8 mouse cellular contexts compared by ENCODE assay signal in genomic region chr1:172217148-172217547, GRCm38 (mm10). TPM values are rescaled to one million over a fixed set of nuclear protein-coding genes. Genes with fewer than 3 reads are reported as not detected.
DNase-seq lines count a peak whose midpoint lies in the region; ATAC-seq and TF ChIP-seq lines count a peak whose summit lies in the region.

No protein-coding gene starts in this region.

- peak overlapping the region; percentile 33 for H3K4me2 ChIP-seq in forebrain, postnatal 0 days (ENCODE audit: low read depth)
- H3K4me2 ChIP-seq in lung, embryonic 16.5 days (ENCODE audit: low read depth, low read length) = peak overlapping the region; percentile 43

- peak; percentile 95 for TF ChIP-seq CTCF in forebrain, postnatal 0 days (IDR thresholded peaks at IDR 0.05; ENCODE audit: low read depth)
- peak; percentile 93 for TF ChIP-seq CTCF in thymus, adult 2 months (IDR thresholded peaks at IDR 0.05; ENCODE audit: borderline replicate concordance, control insufficient read depth, extremely low read depth, insufficient read depth, low read length, poor library complexity)

- H3K36me3 ChIP-seq in forebrain, postnatal 0 days (ENCODE audit: insufficient read depth) = no peaks in the 10 kb centered on the region
- H3K36me3 ChIP-seq in lung, embryonic 16.5 days (ENCODE audit: control insufficient read depth, insufficient read depth, low read length) = no peaks in the 10 kb centered on the region
- H3K36me3 ChIP-seq in thymus, adult 2 months (ENCODE audit: control insufficient read depth, insufficient read depth, low read length) = no peaks in the 10 kb centered on the region

- H3K4me1 ChIP-seq in forebrain, postnatal 0 days (ENCODE audit: insufficient read depth) = no peaks in the 10 kb centered on the region
- H3K4me1 ChIP-seq in lung, embryonic 16.5 days (replicated peaks; ENCODE audit: control insufficient read depth, insufficient read depth, low read length) = peaks cover 42% of the 10 kb centered on the region
- peaks cover 8% of the 10 kb centered on the region for H3K4me1 ChIP-seq in thymus, adult 2 months (replicated peaks; ENCODE audit: control insufficient read depth, insufficient read depth, low read length)

- ATAC-seq in forebrain, postnatal 0 days = peak; percentile 75
- ATAC-seq in lung, embryonic 16.5 days (ENCODE audit: low read depth) = peak; percentile 63

- H3K4me3 ChIP-seq in forebrain, postnatal 0 days (ENCODE audit: low read depth, low read length) = no peak overlapping the region
- peak overlapping the region; percentile 17 for H3K4me3 ChIP-seq in lung, embryonic 16.5 days (ENCODE audit: low read length)
- peak overlapping the region; percentile 18; the same call in 1 of the 2 replicates for H3K4me3 ChIP-seq in thymus, adult 2 months (ENCODE audit: control insufficient read depth, insufficient read depth, low read length)

- peak; percentile 75 for DNase-seq in MEL-GATA-1-ER (ENCODE audit: extremely low read depth, low read depth)
- peak; percentile 85 to 91 for DNase-seq in cerebellum, adult 18-20 months
- DNase-seq in forebrain, postnatal 0 days = peak; percentile 92
- DNase-seq in heart, postnatal 4 days = peak; percentile 98
- peak; percentile 90 to 91 for DNase-seq in layer of hippocampus, adult 8-10 months (ENCODE audit: low spot score in 2 of 2)
- DNase-seq in ovary, adult 18-20 months (ENCODE audit: low spot score) = peak; percentile 86
- peak; percentile 96 for DNase-seq in thymus, adult 2 months

- H3K9me3 ChIP-seq in forebrain, postnatal 0 days (ENCODE audit: low read length) = no peaks in the 10 kb centered on the region
- H3K9me3 ChIP-seq in lung, embryonic 16.5 days (ENCODE audit: control insufficient read depth, low read length) = no peaks in the 10 kb centered on the region

- 0% methylated on average over 5 of the region's 5 CpGs for WGBS in forebrain, postnatal 0 days
- 0% methylated on average over 5 of the region's 5 CpGs for WGBS in lung, embryonic 16.5 days
- 0% methylated on average over 5 of the region's 5 CpGs for WGBS in thymus, adult 2 months

- H3K27me3 ChIP-seq in forebrain, postnatal 0 days (ENCODE audit: insufficient read depth, low read length) = no peaks in the 10 kb centered on the region
- H3K27me3 ChIP-seq in lung, embryonic 16.5 days (ENCODE audit: control insufficient read depth, insufficient read depth, low read depth, low read length) = no peaks in the 10 kb centered on the region
- H3K27me3 ChIP-seq in thymus, adult 2 months (ENCODE audit: control insufficient read depth, insufficient read depth, low read length) = no peaks in the 10 kb centered on the region

- no peak for TF ChIP-seq POLR2A in thymus, adult 2 months (IDR thresholded peaks at IDR 0.05; ENCODE audit: control insufficient read depth, extremely low read depth, insufficient read depth, low read length, poor library complexity)

- H3K27ac ChIP-seq in forebrain, postnatal 0 days (ENCODE audit: low read depth, low read length) = peak overlapping the region; percentile 70
- peak overlapping the region; percentile 92 for H3K27ac ChIP-seq in lung, embryonic 16.5 days (ENCODE audit: low read length)
- H3K27ac ChIP-seq in thymus, adult 2 months (ENCODE audit: control insufficient read depth, insufficient read depth, low read length) = peak overlapping the region; percentile 32

- no peak overlapping the region for H3K9ac ChIP-seq in forebrain, postnatal 0 days
- H3K9ac ChIP-seq in lung, embryonic 16.5 days (ENCODE audit: low read length) = peak overlapping the region; percentile 64

RNA-seq across cellular contexts. Expression of gene Casq1, which starts 2.5 kb away (rescaled TPM):
- 0.76 and 2.2 TPM in 2 replicates for total RNA-seq in forebrain, postnatal 0 days (2014; rRNA removed)
- 3.3 and 3.5 TPM in 2 replicates for polyA plus RNA-seq in forebrain, postnatal 0 days (2015; fragmentation: Nextera tagmentation; extraction: Ambion mirVana)
- 10 to 100 TPM; 11.9 to 18.1 TPM for total RNA-seq in heart, postnatal 4 days (2021)
- under 1 TPM in 3 of 4 experiments, not detected in 1; 0.67 to 0.91 (median 0.78) TPM for total RNA-seq in layer of hippocampus, adult 8-10 months (2022)
- polyA plus RNA-seq in lung, embryonic 16.5 days (2015; fragmentation: Nextera tagmentation; extraction: Ambion mirVana) = 7.9 and 15.3 TPM in 2 replicates
- 0.54 and 1.4 TPM in 2 replicates for polyA plus RNA-seq in thymus, adult 2 months (2012; rRNA removed)

RNA-seq across cellular contexts. Expression of gene Pea15a, which starts 10.5 kb away (rescaled TPM):
- total RNA-seq in forebrain, postnatal 0 days (2014; rRNA removed) = 265 and 281 TPM in 2 replicates
- polyA plus RNA-seq in forebrain, postnatal 0 days (2015; fragmentation: Nextera tagmentation; extraction: Ambion mirVana) = 412 and 475 TPM in 2 replicates
- 100 to 1,000 TPM; 140 to 147 TPM for total RNA-seq in heart, postnatal 4 days (2021)
- 100 to 1,000 TPM; 445 to 463 (median 462) TPM for total RNA-seq in layer of hippocampus, adult 8-10 months (2022)
- polyA plus RNA-seq in lung, embryonic 16.5 days (2015; fragmentation: Nextera tagmentation; extraction: Ambion mirVana) = 139 and 147 TPM in 2 replicates
- 28.4 and 38.8 TPM in 2 replicates for polyA plus RNA-seq in thymus, adult 2 months (2012; rRNA removed)

RNA-seq across cellular contexts. Expression of gene Atp1a4, which starts 41.1 kb away (rescaled TPM):
- total RNA-seq in forebrain, postnatal 0 days (2014; rRNA removed) = not detected in 2 replicates
- polyA plus RNA-seq in forebrain, postnatal 0 days (2015; fragmentation: Nextera tagmentation; extraction: Ambion mirVana) = not detected in 2 replicates
- total RNA-seq in heart, postnatal 4 days (2021) = under 1 TPM in 1 of 2 experiments, not detected in 1; 0.11 TPM
- not detected for total RNA-seq in layer of hippocampus, adult 8-10 months (2022)
- polyA plus RNA-seq in lung, embryonic 16.5 days (2015; fragmentation: Nextera tagmentation; extraction: Ambion mirVana) = not detected in 2 replicates
- polyA plus RNA-seq in thymus, adult 2 months (2012; rRNA removed) = 0.07 TPM in 1 of 2 replicates, not detected in the other

RNA-seq across cellular contexts. Expression of gene Igsf8, which starts 44.3 kb away (rescaled TPM):
- 117 and 136 TPM in 2 replicates for total RNA-seq in forebrain, postnatal 0 days (2014; rRNA removed)
- polyA plus RNA-seq in forebrain, postnatal 0 days (2015; fragmentation: Nextera tagmentation; extraction: Ambion mirVana) = 110 and 113 TPM in 2 replicates
- 10 to 100 TPM; 19.1 to 20.1 TPM for total RNA-seq in heart, postnatal 4 days (2021)
- total RNA-seq in layer of hippocampus, adult 8-10 months (2022) = 100 to 1,000 TPM; 226 to 260 (median 236) TPM
- polyA plus RNA-seq in lung, embryonic 16.5 days (2015; fragmentation: Nextera tagmentation; extraction: Ambion mirVana) = 42.5 and 46.0 TPM in 2 replicates
- polyA plus RNA-seq in thymus, adult 2 months (2012; rRNA removed) = 159 and 162 TPM in 2 replicates

Comparison
In these comparisons a context has a peak if more than half of its experiments do, and no peak if none do; other contexts are left out.
1. H3K27ac ChIP-seq: peak in every context shown above with its lines; median percentile 92 in lung, embryonic 16.5 days; 70 in forebrain, postnatal 0 days; 32 in thymus, adult 2 months.